Mouse (Mus musculus) B cell, adult 67 days (primary cell): Measurements from ENCODE around the gene Ubqln3. TPM values are rescaled to one million over a fixed set of nuclear protein-coding genes. Genes with fewer than 3 reads are reported as not detected.

Source experiments
- total RNA-seq, 2 experiments: library from RNA; stranded (reverse); gene quantifications; 4 replicates each; pipeline ENCODE4 v1.2.4; 2023

The Ubqln3 gene
- not detected for total RNA-seq

DNA sequence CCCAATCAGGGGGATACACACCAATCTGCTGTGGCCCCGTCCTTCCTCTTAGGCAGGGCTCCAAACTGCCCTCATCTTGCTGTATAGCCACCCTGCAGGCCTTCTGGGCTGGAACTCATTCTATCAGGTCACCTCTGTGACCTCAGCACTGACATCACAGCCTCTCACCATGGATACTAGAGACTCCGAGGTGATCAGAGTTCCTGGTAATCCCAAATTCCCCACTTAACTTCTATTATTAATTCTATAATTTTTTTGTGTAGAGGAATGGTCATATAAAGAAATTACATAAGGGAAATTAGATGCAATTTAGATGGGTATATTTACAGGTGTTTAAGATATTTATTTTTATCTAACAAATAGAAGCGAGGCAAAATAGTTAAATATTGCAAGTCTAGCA lies at the start of gene Ubqln3:
Ubqln3 (minus strand) TSS at position 101 of the 400 bp plus-strand sequence.

DNA sequence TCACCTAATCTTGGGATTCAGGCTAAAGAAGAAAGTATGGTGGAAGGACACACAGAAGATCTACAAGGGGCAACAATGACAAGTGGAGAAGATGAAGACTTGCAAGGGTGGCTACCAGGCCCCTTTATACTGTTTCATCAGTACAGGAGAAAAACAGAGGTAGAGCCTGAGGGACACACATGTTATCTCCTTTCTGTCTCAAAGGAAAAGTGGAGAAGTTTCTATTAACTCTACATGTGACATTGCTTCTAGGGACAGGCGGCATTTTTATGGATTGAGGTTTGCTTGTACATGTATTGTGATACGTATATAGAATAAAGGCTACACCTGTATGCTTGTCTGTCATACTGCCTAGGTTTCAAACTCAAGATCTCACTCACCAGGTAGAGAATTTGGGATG lies 40.2 kb upstream of the Ubqln3 start, which contains the start of gene Olfr648:
Olfr648 (minus strand) TSS at position 101 of the 400 bp plus-strand sequence.

DNA sequence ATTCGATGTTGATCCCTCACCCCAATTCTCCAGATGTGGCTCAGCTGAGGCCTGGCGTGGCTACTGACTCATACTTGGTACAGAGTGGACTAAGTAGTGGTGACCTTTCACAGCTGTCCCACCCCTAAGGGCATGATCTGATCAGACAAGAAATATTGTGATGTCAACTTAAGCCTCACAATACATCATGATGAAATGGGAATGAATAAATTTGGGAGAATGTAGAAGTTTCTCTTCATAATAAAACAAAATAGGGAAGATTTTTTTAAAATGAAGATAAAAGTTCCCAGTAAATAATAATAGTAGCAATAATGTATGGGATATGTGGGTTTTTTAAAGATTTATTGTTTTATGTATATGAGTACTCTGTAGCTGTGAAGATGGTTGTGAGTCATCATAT lies 7.4 kb upstream of the Ubqln3 start, which contains the start of gene Ubqlnl:
Ubqlnl (minus strand) TSS at position 101 of the 400 bp plus-strand sequence.

DNA sequence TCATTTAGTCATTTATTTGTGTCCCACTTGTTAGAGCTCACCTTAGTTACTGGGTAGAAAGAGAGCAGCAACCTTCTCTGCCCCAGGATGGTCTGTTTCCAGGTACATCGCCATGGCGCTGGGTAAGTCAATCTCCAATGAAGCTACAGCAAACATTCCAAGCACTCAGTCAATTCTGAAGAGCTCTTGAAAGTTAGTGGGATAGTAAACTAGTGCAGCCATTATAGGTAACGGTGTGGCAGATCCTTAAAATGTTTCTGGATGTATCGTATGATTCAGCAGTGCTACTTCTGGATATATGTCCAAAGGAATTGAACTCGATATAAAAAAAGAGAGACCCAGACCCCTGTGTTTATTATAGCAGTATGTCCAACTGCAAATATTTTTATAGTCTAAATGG lies 5.8 kb downstream of the Ubqln3 start, which contains the start of gene Olfr643:
Olfr643 (minus strand) TSS at position 101 of the 400 bp plus-strand sequence.

DNA sequence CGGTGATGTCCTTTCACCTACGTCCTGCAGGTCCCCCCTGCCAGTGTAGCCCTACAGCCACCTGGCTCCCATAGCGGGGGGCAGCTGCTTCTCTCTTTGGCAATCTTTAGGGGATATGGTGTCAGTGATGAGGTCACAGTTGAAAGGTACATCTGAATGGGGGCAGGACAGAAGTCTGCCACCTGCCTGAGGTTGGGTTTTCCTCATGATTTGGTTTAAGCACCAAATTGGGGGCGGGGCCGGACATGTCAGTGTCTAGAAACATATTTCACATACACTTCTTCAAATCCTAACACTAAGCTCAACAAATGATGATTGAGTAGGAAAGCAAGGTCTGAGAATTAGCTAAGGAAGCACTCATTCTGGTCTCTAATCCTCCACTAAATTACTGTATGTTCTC lies 13.4 kb downstream of the Ubqln3 start, which contains the start of gene Ubqln5:
Ubqln5 (minus strand) TSS at position 101 of the 400 bp plus-strand sequence.

DNA sequence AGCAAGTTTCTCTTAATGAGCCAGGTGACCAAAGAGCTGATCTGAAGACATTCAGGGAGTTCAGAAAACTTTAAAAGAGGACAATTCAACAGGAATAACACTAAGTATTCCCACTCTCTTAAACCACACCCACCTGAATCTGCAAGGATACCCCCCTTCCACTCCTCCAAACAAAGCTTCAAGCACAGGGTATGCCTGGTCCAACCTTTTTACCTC lies 38.4 kb downstream of the Ubqln3 start, which contains the start of gene Olfr646:
Olfr646 (plus strand) TSS at position 117 of the 216 bp plus-strand sequence.

Other genes starting within 250 kb of the Ubqln3 start
- not detected for gene Olfr64, start 248.8 kb downstream of the Ubqln3 start, total RNA-seq
- not detected for gene Olfr65, start 239.8 kb downstream of the Ubqln3 start, total RNA-seq
- gene Olfr631, start 214.5 kb downstream of the Ubqln3 start, total RNA-seq = not detected
- not detected for gene Olfr632, start 208.9 kb downstream of the Ubqln3 start, total RNA-seq
- not detected for gene Olfr633, start 198.8 kb downstream of the Ubqln3 start, total RNA-seq
- gene Olfr635, start 172.1 kb downstream of the Ubqln3 start, total RNA-seq = not detected
- gene Olfr638, start 144.5 kb downstream of the Ubqln3 start, total RNA-seq = not detected
- not detected for gene Olfr639, start 126.0 kb downstream of the Ubqln3 start, total RNA-seq
- gene Olfr640, start 117.7 kb downstream of the Ubqln3 start, total RNA-seq = not detected
- not detected for gene Olfr641, start 107.8 kb downstream of the Ubqln3 start, total RNA-seq
- not detected for gene Olfr642, start 90.6 kb downstream of the Ubqln3 start, total RNA-seq
- not detected for gene 4930516K23Rik, start 81.8 kb downstream of the Ubqln3 start, total RNA-seq
- not detected for gene Olfr644, start 71.4 kb downstream of the Ubqln3 start, total RNA-seq
- not detected for gene Olfr645, start 57.8 kb downstream of the Ubqln3 start, total RNA-seq
- gene Olfr646, start 38.4 kb downstream of the Ubqln3 start, total RNA-seq = not detected
- gene Ubqln5, start 13.5 kb downstream of the Ubqln3 start, total RNA-seq = not detected
- gene Olfr643, start 5.9 kb downstream of the Ubqln3 start, total RNA-seq = not detected
- gene Ubqlnl, start 7.3 kb upstream of the Ubqln3 start, total RNA-seq = not detected
- gene Olfm5, start 21.6 kb upstream of the Ubqln3 start, total RNA-seq = not detected
- not detected for gene Olfr648, start 40.1 kb upstream of the Ubqln3 start, total RNA-seq
- gene Olfr649, start 52.7 kb upstream of the Ubqln3 start, total RNA-seq = not detected
- under 1 TPM; 0.39 to 0.70 TPM for gene Trim6, start 75.5 kb upstream of the Ubqln3 start, total RNA-seq
- gene Trim34a, start 101.2 kb upstream of the Ubqln3 start, total RNA-seq = 10 to 100 TPM; 67.2 to 84.3 TPM
- gene Trim5, start 144.8 kb upstream of the Ubqln3 start, total RNA-seq = 10 to 100 TPM; 30.7 to 37.6 TPM
- 100 to 1,000 TPM; 121 to 151 TPM for gene Trim12a, start 172.2 kb upstream of the Ubqln3 start, total RNA-seq
- gene Trim34b, start 186.2 kb upstream of the Ubqln3 start, total RNA-seq = 1 to 10 TPM; 3.5 to 4.3 TPM
- 10 to 100 TPM; 52.0 to 65.2 TPM for gene Trim12c, start 210.1 kb upstream of the Ubqln3 start, total RNA-seq
- 10 to 100 TPM; 27.6 to 36.8 TPM for gene Trim30b, start 226.6 kb upstream of the Ubqln3 start, total RNA-seq